Mouse (Mus musculus): ENCODE data around the gene Pcgf1.
A peak's percentile ranks its signal among the peaks of the same experiment; 100 is the strongest.

The Pcgf1 gene

DNA sequence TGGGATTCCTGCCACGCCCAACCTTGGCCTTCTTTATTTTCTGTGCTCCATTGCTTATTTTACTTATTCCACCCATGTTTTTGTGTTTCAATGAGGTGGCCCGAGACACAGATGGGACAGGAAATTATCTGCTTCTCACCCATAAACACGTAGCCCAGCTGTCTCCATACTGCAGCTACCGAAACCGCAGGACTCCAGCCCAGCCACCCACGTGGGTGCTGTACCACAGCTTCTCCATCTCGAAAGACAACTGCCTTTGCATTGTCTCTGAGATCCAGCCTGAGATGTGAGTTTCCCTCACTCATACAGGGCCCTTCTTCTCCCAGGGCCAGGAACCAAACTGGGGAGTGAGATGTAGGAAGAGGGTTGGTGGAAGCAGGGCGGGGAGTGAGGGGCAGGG is 11.7 kb upstream of the Pcgf1 start:
- no peak for DNase-seq (ENCODE audit: low spot score in 2 of 2)

- no peak for DNase-seq (ENCODE audit: low spot score in 2 of 2)
Observed at GRCm38 (mm10) chr6:83066441-83066840, 11.2 kb upstream of the Pcgf1 start.

- DNase-seq (ENCODE audit: low spot score in 2 of 2): no peak
Observed at GRCm38 (mm10) chr6:83068221-83068620, 9.4 kb upstream of the Pcgf1 start.

GRCm38 (mm10) chr6:83068706-83069487 is 8.8 kb upstream of the Pcgf1 start:
- no peak for DNase-seq (ENCODE audit: low spot score in 2 of 2)

GRCm38 (mm10) chr6:83069488-83070246 is 8.0 kb upstream of the Pcgf1 start:
- no peak for DNase-seq (ENCODE audit: low spot score in 2 of 2)

GRCm38 (mm10) chr6:83070247-83070310 is 7.6 kb upstream of the Pcgf1 start, which contains the start of gene Tlx2:
Gene Tlx2 (minus strand): TSS chr6:83070293.
- DNase-seq (ENCODE audit: low spot score in 2 of 2): no peak

GRCm38 (mm10) chr6:83070311-83071219 is 7.1 kb upstream of the Pcgf1 start:
- peak in 1 of 2 experiments; percentile 47 for DNase-seq (ENCODE audit: low spot score in 2 of 2)

DNA sequence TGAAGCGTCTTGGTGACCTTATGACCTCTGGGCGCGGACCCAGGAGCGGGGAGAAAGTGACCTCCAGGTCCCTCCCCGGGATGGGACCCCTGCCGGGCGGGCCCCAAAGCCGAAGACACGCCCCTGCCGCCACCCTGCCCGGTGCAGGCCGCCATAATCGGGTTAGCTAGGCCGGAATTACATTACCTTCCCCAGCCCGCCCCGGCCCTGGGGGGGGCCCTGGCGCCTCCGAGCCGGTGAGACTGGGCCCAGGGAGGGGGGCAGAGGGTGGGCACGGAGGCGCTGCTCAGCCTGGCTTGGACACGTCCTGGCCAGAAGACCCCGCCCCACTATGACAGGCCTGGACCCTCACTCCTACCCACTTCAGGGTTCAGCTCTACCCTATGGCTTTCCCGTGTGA is 6.4 kb upstream of the Pcgf1 start:
- DNase-seq (ENCODE audit: low spot score in 2 of 2): no peak

GRCm38 (mm10) chr6:83074979-83075378 is 2.7 kb upstream of the Pcgf1 start:
- no peak for DNase-seq (ENCODE audit: low spot score in 2 of 2)

DNA sequence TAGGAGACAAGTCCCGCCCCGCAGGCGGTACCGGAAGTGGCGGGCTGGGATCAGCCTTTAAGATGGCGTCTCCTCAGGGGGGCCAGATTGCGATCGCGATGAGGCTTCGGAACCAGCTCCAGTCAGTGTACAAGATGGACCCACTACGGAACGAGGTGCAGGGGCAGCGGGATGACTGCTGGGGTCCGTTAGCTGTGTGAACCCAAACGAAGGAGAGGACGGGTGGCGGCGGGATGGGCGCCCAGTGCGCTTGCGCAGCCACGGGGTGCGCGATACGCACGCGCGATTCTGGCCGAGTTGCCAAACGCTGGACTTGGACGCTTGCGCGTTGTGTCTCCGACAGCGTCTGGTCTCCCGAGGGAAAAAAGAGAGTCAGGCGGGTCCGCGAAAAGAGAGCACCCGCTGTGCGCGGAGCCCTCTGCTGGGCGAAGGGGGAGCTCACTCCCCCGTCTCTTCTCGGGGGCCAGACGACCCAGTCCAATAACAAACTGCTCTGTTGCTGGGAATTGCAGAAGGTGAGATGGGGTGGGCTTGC is 722 bp downstream of the Pcgf1 start:
- peak; percentile 100 for DNase-seq (ENCODE audit: low spot score in 2 of 2)

DNA sequence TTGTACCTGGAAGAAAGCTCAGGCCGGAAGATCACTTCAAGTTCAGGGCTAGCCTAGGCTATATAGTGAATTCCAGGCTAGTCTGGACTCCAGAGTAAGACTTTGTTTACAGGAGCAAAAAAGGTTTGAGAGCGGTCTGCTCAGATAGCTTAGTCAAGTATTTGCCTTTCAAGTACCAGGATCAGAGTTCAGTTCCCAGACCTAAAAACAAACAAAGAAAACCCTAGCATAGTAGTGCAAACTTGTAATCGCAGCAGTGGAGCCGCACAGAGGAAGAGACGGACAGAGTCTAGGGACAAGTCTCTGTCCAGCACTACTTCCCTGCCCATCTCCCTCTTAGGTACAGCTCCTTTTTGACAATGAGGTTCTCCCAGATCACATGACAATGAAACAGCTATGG is 2.5 kb downstream of the Pcgf1 start:
- DNase-seq (ENCODE audit: low spot score in 2 of 2): no peak

DNA sequence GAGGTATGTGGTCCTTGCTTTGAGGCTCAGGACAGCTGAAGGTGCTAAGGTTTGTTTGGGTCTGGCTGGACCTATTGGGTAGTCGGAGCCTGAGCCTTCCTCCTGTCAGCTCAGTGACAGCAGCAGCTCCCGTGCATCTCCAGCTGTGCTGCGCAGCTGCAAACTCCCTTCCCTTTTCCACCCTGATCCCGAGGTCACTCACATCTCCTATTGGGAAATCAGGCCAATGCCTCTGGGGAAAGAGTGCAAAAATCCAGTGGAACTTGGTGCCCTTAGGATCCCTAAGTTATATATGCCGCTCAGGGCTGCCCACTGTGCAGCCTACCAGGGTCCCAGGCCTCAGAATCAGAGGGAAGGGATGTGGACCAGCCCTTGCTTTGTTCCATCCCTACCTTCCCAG is 5.8 kb downstream of the Pcgf1 start:
- no peak for DNase-seq (ENCODE audit: low spot score in 2 of 2)

- DNase-seq (ENCODE audit: low spot score in 2 of 2): no peak
Observed at GRCm38 (mm10) chr6:83084477-83084876, 6.8 kb downstream of the Pcgf1 start.

GRCm38 (mm10) chr6:83086121-83087035 is 8.7 kb downstream of the Pcgf1 start, which contains the start of gene Lbx2:
Gene Lbx2 (plus strand): TSS chr6:83086367.
- DNase-seq (ENCODE audit: low spot score in 2 of 2): no peak

GRCm38 (mm10) chr6:83087205-83087925 is 9.7 kb downstream of the Pcgf1 start:
- DNase-seq (ENCODE audit: low spot score in 2 of 2): no peak

DNA sequence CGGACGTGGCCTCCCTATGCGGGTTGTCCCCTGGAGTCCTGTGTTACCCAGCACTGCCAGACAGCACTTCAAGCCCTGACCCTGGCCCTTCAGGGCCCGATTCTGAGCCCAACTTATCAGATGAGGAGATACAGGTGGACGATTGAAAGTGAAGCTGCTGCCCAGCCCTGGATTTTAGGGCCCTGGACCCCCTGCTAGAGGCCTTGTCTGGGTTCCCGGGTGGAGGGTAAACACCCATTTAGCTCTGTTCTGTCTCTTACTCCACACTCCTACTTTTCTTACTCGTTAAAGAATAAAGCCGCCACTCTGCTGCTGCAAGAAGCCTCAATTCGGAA is 10.2 kb downstream of the Pcgf1 start:
- no peak for DNase-seq (ENCODE audit: low spot score in 2 of 2)

GRCm38 (mm10) chr6:83092416-83093127 is 14.9 kb downstream of the Pcgf1 start:
- no peak for DNase-seq (ENCODE audit: low spot score in 2 of 2)

- DNase-seq (ENCODE audit: low spot score in 2 of 2): no peak
Observed at GRCm38 (mm10) chr6:83095968-83096367, 18.3 kb downstream of the Pcgf1 start.

DNA sequence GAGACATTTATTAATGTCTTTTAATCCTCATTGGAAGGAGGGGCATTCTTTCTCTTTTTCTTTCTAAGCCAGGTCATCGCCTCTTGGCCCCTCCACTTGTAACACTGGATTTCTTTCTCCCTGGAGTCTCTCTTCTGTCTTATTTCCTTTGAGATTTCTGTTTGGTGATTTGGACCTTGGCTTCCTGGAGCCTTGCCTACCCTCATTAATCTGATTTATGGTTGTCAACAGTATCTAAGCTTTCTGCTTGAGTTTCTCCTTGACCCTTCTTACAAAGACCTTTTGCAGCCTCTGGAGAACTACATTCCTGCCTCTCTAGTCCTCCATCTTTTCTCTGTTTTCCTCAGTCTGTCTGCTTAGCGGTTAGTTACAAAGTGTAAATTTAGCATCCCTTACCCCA is 20.7 kb downstream of the Pcgf1 start:
- no peak for DNase-seq (ENCODE audit: low spot score in 2 of 2)

DNA sequence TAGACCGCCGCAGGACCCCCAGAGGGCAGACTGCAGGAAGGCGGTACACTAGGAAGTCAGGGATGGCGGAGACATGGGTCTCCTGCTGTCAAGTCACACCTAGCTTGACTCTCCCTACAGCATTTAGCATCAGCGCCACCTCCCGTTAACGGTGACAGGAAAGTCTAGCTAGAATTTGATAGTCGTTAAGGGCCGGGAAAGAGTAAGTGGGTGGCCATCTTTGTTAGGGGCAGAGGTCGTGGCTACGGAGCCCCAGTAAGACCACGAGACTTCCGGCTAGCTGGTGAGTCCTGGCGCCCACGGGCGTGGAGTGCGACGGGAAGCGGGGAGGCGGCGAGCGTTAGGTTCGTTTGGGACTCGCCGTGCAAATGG is 23.6 kb downstream of the Pcgf1 start, which contains the start of the genes Ccdc142 and Gm42688:
Ccdc142 (plus strand) TSS at position 286 of the 372 bp plus-strand sequence.
Gm42688 (plus strand) TSS at position 302 of the 372 bp plus-strand sequence.
- peak in 1 of 2 experiments; percentile 93 for DNase-seq (ENCODE audit: low spot score in 2 of 2)

Measured in spleen, postnatal 10 days (tissue).